Mouse (Mus musculus) spleen, adult 2 months (tissue): ENCODE results near the gene Adcyap1r1. TPM values are rescaled to one million over a fixed set of nuclear protein-coding genes. Genes with fewer than 3 reads are reported as not detected.

Experiments used
- DNase-seq, 2 experiments: peaks; one replicate each; pipeline versions ENCODE4 v3.0.0 to v3.0.0-alpha.2; 2012 to 2021; ENCODE audit warnings: low spot score in 2 of 2, low read depth in 1 of 2
- H3K27ac ChIP-seq: fragments of 200-500 bp; 2 replicates; pipeline ENCODE4 v1.5.1; 2012; ENCODE audit warnings: low read length, inconsistent platforms; ENCODE audit not compliant: insufficient read depth
- H3K27me3 ChIP-seq: fragments of 200-500 bp; 2 replicates; pipeline ENCODE4 v1.6.1; 2012; ENCODE audit warnings: mild to moderate bottlenecking, moderate library complexity, low read length, inconsistent platforms; ENCODE audit not compliant: control insufficient read depth, insufficient read depth
- H3K36me3 ChIP-seq: fragments of 200-500 bp; 2 replicates; pipeline ENCODE4 v1.6.1; 2012; ENCODE audit warnings: mild to moderate bottlenecking, low read length, inconsistent platforms; ENCODE audit not compliant: control insufficient read depth, insufficient read depth
- H3K4me1 ChIP-seq: fragments of 200-500 bp; 2 replicates; pipeline ENCODE4 v1.6.1; 2011; ENCODE audit warnings: inconsistent platforms; ENCODE audit not compliant: control insufficient read depth, insufficient read depth, insufficient read length
- H3K4me3 ChIP-seq: fragments of 200-500 bp; 2 replicates; pipeline ENCODE4 v1.5.1; 2011; ENCODE audit warnings: mild to moderate bottlenecking, inconsistent platforms; ENCODE audit not compliant: insufficient read depth, insufficient read length; ENCODE audit errors: extremely low read depth
- CTCF ChIP-seq: fragments of 200-500 bp; IDR thresholded peaks from 2 replicates; pipeline ENCODE4 v1.5.1; 2011; ENCODE audit warnings: mild to moderate bottlenecking, inconsistent platforms; ENCODE audit not compliant: insufficient read depth, insufficient read length, insufficient replicate concordance; ENCODE audit errors: extremely low read depth
- POLR2A ChIP-seq: fragments of 200-500 bp; IDR thresholded peaks from 2 replicates; pipeline ENCODE4 v1.6.1; 2011; ENCODE audit warnings: low read depth, low read length, inconsistent platforms
- WGBS: fragments of 180-500 bp; shearing (Covaris S2); methylation state at CpG from one replicate; pipeline ENCODE4 v1.1.7; 2018; 5-methylcytosine and 5-hydroxymethylcytosine counted together
- polyA plus RNA-seq: library from polyadenylated mRNA; depleted of rRNA; stranded (reverse); fragments of >200 nt; gene quantifications from 2 replicates; pipeline ENCODE4 v1.2.3, GENCODE M21; 2012

The Adcyap1r1 gene
- polyA plus RNA-seq, 1 experiment: 0.06 TPM

DNA sequence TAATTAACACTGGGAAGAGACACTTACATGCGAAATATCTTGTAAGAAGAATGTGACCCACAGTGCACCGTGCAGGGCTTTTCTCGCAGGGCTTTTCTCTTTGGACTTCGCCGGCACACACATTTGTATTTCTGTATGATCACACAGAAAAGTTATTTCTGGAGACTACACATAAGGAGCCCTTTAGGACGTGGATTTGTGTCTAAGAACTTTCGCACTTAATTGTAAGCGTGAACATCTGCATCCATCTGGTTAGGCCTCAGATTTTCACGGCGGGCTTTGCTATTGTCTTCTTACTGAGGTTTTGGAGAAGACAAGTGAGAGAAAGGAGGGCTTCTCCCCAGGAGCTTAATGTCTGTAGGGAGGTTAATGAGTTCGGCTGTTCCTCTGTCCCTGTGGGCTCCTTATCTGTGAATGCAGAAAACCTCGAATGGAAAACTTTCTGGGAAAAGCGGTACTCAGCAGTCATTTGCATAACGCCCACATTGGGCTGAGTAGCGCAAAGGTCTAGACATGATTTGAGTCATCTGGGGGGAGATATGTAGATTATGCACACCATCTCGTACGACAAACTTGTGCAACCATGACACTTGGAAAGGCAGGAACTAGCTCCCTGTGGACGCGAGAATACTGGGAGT is 60.4 kb downstream of the Adcyap1r1 start:
- Histone ChIP-seq H3K27me3 (no peaks in the 10 kb centered on the region), H3K4me1 (no peaks in the 10 kb centered on the region), H3K36me3 (no peaks in the 10 kb centered on the region), H3K27ac (no peak overlapping the region), H3K4me3 (no peak overlapping the region)
- WGBS: 66% methylated on average over 19 of the region's 19 CpGs
- TF ChIP-seq POLR2A: no peak
- no peak for DNase-seq

DNA sequence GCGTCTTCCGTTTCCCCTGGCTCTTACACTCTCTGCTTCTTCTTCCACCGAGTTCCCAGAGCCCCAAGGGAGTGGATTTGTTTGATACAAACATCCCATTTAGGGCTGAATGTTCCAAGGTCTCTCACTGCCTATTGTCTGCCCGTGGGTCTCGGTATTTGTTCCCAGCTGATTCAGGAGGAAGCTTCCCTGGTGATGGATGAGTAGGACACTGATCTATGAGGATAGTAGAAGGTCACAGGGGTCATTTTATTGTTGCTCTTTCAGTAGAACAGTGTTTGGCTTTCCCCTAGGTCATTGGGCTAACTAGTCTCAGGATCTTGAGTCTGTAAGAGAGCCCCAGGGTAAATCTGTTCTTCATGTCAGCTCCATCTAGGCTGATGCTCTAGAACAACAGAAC is 61.7 kb downstream of the Adcyap1r1 start:
- no peak overlapping the region for H3K4me3 ChIP-seq
- no peaks in the 10 kb centered on the region for H3K27me3 ChIP-seq
- no peak overlapping the region for H3K27ac ChIP-seq
- no peak for DNase-seq
- WGBS: 78% methylated on average over 5 of the region's 5 CpGs
- no peaks in the 10 kb centered on the region for H3K4me1 ChIP-seq
- no peak for TF ChIP-seq CTCF
- TF ChIP-seq POLR2A: no peak
- H3K36me3 ChIP-seq: no peaks in the 10 kb centered on the region

DNA sequence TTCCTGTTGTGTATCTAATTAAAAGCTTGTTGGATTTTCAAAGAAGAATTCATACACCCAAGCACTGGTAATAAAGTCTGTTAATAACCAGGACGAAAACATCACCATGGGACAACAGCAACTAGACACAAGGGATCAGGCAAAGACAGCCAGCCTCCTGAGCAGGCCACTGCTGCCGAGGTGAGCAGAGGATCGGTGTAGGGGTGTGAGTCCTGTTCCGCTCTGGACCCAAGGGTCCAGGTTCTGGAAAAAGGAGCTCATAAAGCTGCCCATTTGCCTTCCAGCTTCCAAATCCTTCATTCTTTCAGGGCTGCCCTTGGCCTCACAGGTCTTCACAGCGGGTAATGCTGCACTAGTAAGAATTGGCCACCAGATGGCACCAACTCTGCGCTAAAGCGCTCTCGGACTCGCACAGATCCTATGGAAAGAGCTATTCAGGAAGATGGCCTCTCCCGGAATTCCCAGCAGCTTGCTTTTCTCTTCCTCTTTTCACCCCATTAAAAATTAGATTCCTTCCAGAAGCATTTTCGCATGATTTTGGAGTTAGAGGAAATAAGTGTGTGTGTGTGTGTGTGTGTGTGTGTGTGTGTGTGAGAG is 67.9 kb downstream of the Adcyap1r1 start:
- Histone ChIP-seq H3K36me3 (no peaks in the 10 kb centered on the region), H3K4me1 (no peaks in the 10 kb centered on the region), H3K27ac (no peak overlapping the region), H3K27me3 (no peaks in the 10 kb centered on the region), H3K4me3 (no peak overlapping the region)
- DNase-seq: no peak
- 21% methylated on average over 11 of the region's 11 CpGs for WGBS
- peak; percentile 30; the same call in 1 of the 2 replicates for TF ChIP-seq CTCF
- no peak for TF ChIP-seq POLR2A

DNA sequence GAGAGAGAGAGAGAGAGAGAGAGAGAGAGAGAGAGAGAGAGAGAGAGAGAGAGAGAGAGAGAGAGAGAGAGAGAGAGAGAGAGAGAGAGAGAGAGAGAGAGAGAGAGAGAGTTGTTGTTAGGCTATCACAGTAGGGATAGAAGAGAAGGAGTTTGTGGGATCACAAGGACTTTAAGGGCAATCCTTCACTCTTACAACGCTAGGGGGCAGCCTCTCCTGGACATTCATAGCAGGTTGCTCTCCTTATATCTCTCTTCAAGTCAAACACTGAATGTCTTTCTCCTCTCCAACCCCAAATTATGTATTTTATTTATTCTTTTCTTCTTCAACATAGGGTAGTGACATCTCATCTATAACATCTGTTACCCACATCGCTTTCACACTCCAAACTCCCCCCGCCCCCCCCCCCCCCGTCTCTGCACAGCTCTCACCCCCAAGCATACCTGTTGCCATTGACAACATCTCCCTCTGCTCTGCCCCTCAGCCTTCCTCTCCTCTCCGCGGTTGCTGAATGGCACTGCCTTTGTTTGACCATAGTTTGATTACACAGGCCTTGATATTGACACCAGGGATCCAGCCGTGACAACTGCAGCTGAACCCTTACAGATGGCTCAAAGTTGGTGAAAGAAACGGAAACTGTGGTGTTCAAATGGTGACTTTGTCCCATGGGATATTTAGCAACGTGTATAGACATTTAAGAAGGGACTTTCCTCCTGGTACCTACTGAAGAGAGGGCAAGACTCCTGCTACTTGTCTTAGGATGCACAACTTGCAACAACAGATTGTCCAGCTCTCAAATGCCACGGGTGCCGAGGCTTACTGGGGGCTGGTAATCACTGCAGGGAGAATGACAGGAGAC is 68.7 kb downstream of the Adcyap1r1 start:
- no peaks in the 10 kb centered on the region for H3K27me3 ChIP-seq
- no peak overlapping the region for H3K27ac ChIP-seq
- no peak for DNase-seq
- no peak overlapping the region for H3K4me3 ChIP-seq
- WGBS: 56% methylated on average over 10 of the region's 11 CpGs
- TF ChIP-seq POLR2A (no peak), CTCF (no peak)
- no peaks in the 10 kb centered on the region for H3K36me3 ChIP-seq
- H3K4me1 ChIP-seq: no peaks in the 10 kb centered on the region

DNA sequence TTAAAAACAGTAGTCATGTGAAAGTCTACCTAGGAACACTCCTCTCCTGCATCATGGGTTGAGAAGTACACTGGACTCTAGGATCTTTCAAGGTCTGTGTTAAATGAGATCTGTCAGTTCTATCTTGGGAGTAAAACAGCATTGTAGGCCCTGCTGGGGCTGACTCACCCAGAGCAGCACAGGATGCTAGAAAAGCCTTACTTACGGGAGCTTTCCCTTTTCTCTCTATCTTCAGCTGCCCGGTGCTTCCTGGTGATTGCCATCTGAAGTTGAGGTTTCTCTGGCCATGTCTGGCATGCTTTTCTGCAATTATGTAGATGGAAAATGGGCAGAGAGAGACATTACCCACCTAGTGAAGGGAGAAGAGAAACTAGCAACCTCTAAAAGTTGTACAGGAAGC is 84.7 kb downstream of the Adcyap1r1 start:
- TF ChIP-seq CTCF (no peak), POLR2A (no peak)
- 17% methylated on average over 2 of the region's 2 CpGs for WGBS
- Histone ChIP-seq H3K27ac (no peak overlapping the region), H3K4me1 (no peaks in the 10 kb centered on the region), H3K36me3 (no peaks in the 10 kb centered on the region), H3K27me3 (no peaks in the 10 kb centered on the region), H3K4me3 (no peak overlapping the region)
- no peak for DNase-seq

DNA sequence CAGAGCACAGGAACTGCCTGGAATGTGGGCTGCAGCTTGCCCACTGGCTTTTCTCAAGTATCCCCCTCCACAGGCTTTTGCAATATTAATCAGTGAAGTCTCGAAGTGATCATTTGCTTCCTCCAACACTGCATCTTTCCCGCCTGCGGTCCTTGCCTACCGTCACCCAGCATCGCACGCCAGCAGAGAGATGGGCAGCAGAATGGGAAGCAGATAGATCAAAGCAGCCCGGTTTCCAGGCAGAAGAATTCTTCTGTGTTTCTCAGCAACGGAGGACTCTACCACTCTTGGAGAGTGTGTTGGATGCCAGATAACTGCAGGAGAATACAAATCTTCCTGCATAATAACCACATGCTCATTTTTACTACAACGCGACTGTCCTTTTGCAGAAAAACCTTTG is 87.4 kb downstream of the Adcyap1r1 start:
- no peaks in the 10 kb centered on the region for H3K36me3 ChIP-seq
- H3K4me1 ChIP-seq: no peaks in the 10 kb centered on the region
- TF ChIP-seq CTCF (no peak), POLR2A (no peak)
- H3K4me3 ChIP-seq: no peak overlapping the region
- no peak for DNase-seq
- no peak overlapping the region for H3K27ac ChIP-seq
- no peaks in the 10 kb centered on the region for H3K27me3 ChIP-seq
- WGBS: 82% methylated on average over 10 of the region's 10 CpGs
